Mouse (Mus musculus) midbrain, postnatal 0 days (tissue): Measurements from ENCODE around the gene Gm20518. TPM values are rescaled to one million over a fixed set of nuclear protein-coding genes. Genes with fewer than 3 reads are reported as not detected.

ENCODE experiments used
- ATAC-seq: fragments of 200-750 bp; cut with Nextera tagmentation; 2 replicates; pipeline ENCODE4 v1.8.0; 2017; ENCODE audit warnings: moderate number of reproducible peaks, mild to moderate bottlenecking, moderate TSS enrichment, moderate library complexity; ENCODE audit not compliant: low FRiP score
- DNase-seq: peaks from one replicate; pipeline ENCODE4 v3.0.0-alpha.2; 2015; ENCODE audit warnings: low spot score
- H3K27ac ChIP-seq: fragments of 300-500 bp; sonication (generic); 2 replicates; pipeline ENCODE4 v1.5.1; 2014; ENCODE audit warnings: low read depth, mild to moderate bottlenecking, low read length, mixed read lengths
- H3K27me3 ChIP-seq: fragments of 300-500 bp; sonication (generic); 2 replicates; pipeline ENCODE4 v1.6.1; 2014; ENCODE audit warnings: low read length, control low read depth, mixed read lengths; ENCODE audit not compliant: insufficient read depth
- H3K36me3 ChIP-seq: fragments of 300-500 bp; sonication (generic); 2 replicates; pipeline ENCODE4 v1.6.1; 2014; ENCODE audit warnings: low read length, control low read depth, mixed read lengths; ENCODE audit not compliant: insufficient read depth
- H3K4me1 ChIP-seq: fragments of 300-500 bp; sonication (generic); 2 replicates; pipeline ENCODE4 v1.6.1; 2014; ENCODE audit warnings: mild to moderate bottlenecking, control low read depth, antibody characterized with exemption, low read length, mixed read lengths; ENCODE audit not compliant: insufficient read depth
- H3K4me2 ChIP-seq: fragments of 300-500 bp; sonication (generic); 2 replicates; pipeline ENCODE4 v1.6.1; 2014; ENCODE audit warnings: low read depth, mild to moderate bottlenecking, low read length, mixed read lengths; ENCODE audit not compliant: poor library complexity, severe bottlenecking
- H3K4me3 ChIP-seq: fragments of 300-500 bp; sonication (generic); 2 replicates; pipeline ENCODE4 v1.5.1; 2014; ENCODE audit warnings: low read depth, mild to moderate bottlenecking, low read length, moderate library complexity
- H3K9ac ChIP-seq: fragments of 300-500 bp; sonication (generic); replicated peaks from 2 replicates; pipeline ENCODE4 v1.6.1; 2014; ENCODE audit warnings: mild to moderate bottlenecking, low read length, moderate library complexity, mixed read lengths; ENCODE audit not compliant: poor library complexity, severe bottlenecking
- H3K9me3 ChIP-seq: fragments of 300-500 bp; sonication (generic); 2 replicates; pipeline ENCODE4 v1.6.1; 2016; ENCODE audit warnings: low read length, control low read depth
- CTCF ChIP-seq: IDR thresholded peaks from 2 replicates; pipeline ENCODE4 v1.5.1; 2016; ENCODE audit warnings: antibody characterized with exemption, mild to moderate bottlenecking
- WGBS: fragments of 180-500 bp; shearing (Covaris S2); extraction: QIAGEN DNeasy Blood & Tissue Kit; methylation state at CpG from one replicate; pipeline ENCODE4 v1.1.7; 2014; 5-methylcytosine and 5-hydroxymethylcytosine counted together
- polyA plus RNA-seq: library from polyadenylated mRNA; unstranded; fragments of >200 nt; fragmentation: Nextera tagmentation; extraction: Ambion mirVana; gene quantifications from 2 replicates; pipeline ENCODE4 v1.2.1, GENCODE M21; 2015
- total RNA-seq: library from RNA; depleted of rRNA; stranded (reverse); fragments of >200 nt; gene quantifications from 2 replicates; pipeline ENCODE4 v1.2.3, GENCODE M21; 2014

Gm20518 gene
- total and polyA plus RNA-seq, 2 experiments from 2014 or later: 0.15 to 1.6 TPM

DNA sequence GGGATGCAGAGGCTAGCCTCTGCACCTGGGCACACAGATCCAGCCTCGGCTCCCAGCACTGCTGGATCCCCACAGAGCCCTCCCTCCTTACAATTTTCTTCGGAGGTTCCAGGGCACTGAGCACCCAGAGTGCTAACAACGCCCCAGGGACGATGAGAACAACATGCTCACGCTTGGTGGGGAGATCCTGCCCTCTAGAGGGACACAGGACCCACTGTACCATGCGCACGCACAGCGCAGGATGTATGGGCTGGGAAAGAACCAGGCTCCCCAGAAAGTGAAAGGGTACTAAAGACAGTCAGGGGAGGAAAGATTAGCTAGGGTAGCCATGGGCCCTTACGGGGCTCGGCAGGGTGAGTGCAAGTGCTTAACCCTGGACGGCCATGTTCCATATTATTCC is 59.7 kb downstream of the Gm20518 start:
- Histone ChIP-seq H3K4me1 (peaks cover 12% of the 10 kb centered on the region; the same call in 1 of the 2 replicates), H3K9ac (no peak overlapping the region), H3K4me2 (no peak overlapping the region), H3K36me3 (no peaks in the 10 kb centered on the region), H3K9me3 (no peaks in the 10 kb centered on the region), H3K27ac (no peak overlapping the region), H3K27me3 (peaks cover 8% of the 10 kb centered on the region; the same call in 1 of the 2 replicates), H3K4me3 (no peak overlapping the region)
- TF ChIP-seq CTCF: peak; percentile 61
- ATAC-seq (no peak), DNase-seq (peak; percentile 49)
- WGBS: 13% methylated on average over 11 of the region's 11 CpGs

DNA sequence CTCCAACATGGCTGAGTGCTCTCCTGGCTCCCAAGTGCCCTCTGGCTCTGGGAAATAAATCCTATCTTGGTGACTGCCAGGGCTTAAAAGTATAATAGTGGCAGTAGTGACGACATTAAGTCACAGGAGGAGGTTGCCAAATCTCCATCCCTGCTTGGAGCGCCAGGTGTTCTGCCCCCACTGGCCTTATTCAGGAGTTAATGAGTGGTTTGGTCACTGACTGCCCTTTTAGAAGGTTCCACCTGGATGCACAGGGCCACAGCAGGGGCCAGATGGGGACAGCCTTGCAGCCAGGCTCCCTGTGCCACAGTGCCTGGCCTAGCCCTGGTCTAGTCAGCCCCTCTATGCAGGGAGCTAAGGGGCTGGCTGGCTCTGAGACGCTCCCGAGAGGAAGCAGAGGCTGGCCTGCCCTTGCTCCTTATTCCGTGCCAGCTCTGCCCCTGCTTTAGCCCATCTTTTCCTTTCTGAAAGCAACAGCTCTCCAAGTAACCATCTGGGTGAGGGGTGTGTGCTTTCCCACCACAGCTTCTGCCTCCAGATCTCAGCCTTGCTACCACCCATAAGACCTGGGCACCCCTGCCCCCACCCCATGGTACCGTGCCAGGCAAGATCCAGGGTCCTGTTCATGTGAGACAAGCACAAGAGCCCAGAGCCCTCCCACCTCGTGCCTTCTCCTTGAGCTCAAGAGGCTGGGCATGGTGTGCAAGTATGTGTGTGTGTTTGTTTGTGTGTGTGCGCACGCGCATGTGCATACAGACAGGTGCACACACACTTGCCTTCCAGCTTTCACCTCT is 60.9 kb downstream of the Gm20518 start:
- no peak for DNase-seq
- 55% methylated on average over 10 of the region's 10 CpGs for WGBS
- no peak for TF ChIP-seq CTCF
- no peak for ATAC-seq
- H3K9ac ChIP-seq: no peak overlapping the region
- no peaks in the 10 kb centered on the region for H3K9me3 ChIP-seq
- no peak overlapping the region for H3K27ac ChIP-seq
- H3K36me3 ChIP-seq: no peaks in the 10 kb centered on the region
- peaks cover 12% of the 10 kb centered on the region; the same call in 1 of the 2 replicates for H3K4me1 ChIP-seq
- H3K27me3 ChIP-seq: peaks cover 8% of the 10 kb centered on the region; the same call in 1 of the 2 replicates
- no peak overlapping the region for H3K4me2 ChIP-seq
- no peak overlapping the region for H3K4me3 ChIP-seq

DNA sequence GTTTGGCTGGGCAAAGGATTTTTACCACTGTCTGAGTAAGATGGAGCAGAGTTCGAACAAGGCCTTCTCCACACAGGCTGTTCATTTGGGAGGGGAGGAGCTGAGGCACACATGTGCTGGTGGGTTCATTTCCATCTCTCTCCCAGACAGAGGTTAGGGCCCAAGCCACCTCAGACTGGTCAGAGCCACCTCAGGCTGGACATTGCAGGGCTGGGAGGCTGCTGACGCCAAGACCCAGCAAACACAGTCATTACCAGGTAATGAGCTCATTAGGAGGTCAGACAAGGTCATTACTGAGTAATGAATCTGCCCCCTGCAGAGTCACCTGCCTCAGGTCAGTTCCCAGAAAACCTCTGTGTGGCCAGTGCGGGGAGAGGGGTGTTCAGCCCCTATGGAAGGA is 62.6 kb downstream of the Gm20518 start:
- 73% methylated on average over 3 of the region's 3 CpGs for WGBS

DNA sequence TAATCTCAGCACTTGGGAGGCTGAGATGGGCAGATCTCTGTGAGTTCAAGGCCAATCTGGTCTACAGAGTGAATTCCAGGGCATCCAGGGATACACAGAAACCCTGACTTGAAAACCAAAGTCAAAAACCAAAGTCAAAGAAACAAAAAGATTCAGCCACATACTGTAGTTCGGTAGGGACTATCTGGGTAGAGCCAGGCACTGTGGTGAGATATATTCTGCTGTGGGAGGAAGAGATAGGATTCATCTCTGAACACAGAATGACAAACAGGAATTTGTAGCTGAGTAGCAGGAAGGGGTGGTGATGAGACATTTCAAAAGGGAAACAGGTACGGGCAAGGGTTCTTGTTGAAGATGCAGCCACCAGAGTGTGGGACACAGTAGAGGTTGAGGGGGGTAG is 63.2 kb downstream of the Gm20518 start:
- DNase-seq (no peak), ATAC-seq (no peak)
- H3K36me3 ChIP-seq: no peaks in the 10 kb centered on the region
- 89% methylated on average over 2 of the region's 2 CpGs for WGBS
- no peak overlapping the region for H3K9ac ChIP-seq
- H3K4me2 ChIP-seq: no peak overlapping the region
- H3K9me3 ChIP-seq: no peaks in the 10 kb centered on the region
- peaks cover 8% of the 10 kb centered on the region; the same call in 1 of the 2 replicates for H3K27me3 ChIP-seq
- no peak overlapping the region for H3K27ac ChIP-seq
- H3K4me1 ChIP-seq: peaks cover 7% of the 10 kb centered on the region; the same call in 1 of the 2 replicates
- H3K4me3 ChIP-seq: no peak overlapping the region
- no peak for TF ChIP-seq CTCF

More for the DNA sequence above, 62.6 kb downstream of the Gm20518 start:
- H3K27me3 ChIP-seq: peaks cover 8% of the 10 kb centered on the region; the same call in 1 of the 2 replicates
- H3K36me3 ChIP-seq: no peaks in the 10 kb centered on the region
- no peak for ATAC-seq
- no peak overlapping the region for H3K27ac ChIP-seq
- no peak overlapping the region for H3K4me3 ChIP-seq
- no peak overlapping the region for H3K9ac ChIP-seq
- H3K4me2 ChIP-seq: no peak overlapping the region
- no peak for DNase-seq
- TF ChIP-seq CTCF: no peak
- H3K9me3 ChIP-seq: no peaks in the 10 kb centered on the region
- peaks cover 7% of the 10 kb centered on the region; the same call in 1 of the 2 replicates for H3K4me1 ChIP-seq

DNA sequence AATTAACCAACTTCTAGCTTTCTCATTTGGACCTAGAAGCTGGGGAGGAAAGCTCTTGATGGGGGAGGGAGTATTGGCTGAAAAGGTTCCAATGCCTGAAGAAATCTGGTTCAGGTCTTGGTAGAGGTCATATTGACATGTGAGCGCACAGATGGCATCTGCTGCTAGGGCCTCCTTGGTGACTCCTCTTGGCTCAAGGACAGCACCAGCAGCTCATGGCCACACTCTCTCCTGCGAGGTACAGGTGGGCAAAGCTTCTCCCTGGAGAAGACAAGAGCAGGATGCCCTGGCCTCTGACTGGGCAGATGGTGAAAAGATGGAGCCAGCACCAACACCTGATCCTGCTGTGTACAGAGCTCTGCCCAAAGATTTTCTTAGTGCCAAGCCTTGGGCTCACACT is 65.0 kb downstream of the Gm20518 start:
- WGBS: 81% methylated on average over 2 of the region's 2 CpGs
- Histone ChIP-seq H3K27me3 (peaks cover 5% of the 10 kb centered on the region; the same call in 1 of the 2 replicates), H3K36me3 (no peaks in the 10 kb centered on the region), H3K27ac (no peak overlapping the region), H3K4me3 (no peak overlapping the region), H3K9ac (no peak overlapping the region), H3K4me1 (0 out of 2 replicates have a peak, but pooled peaks cover under 1% of the 10 kb centered on the region), H3K4me2 (no peak overlapping the region), H3K9me3 (no peaks in the 10 kb centered on the region)
- TF ChIP-seq CTCF: no peak
- no peak for DNase-seq
- ATAC-seq: no peak

DNA sequence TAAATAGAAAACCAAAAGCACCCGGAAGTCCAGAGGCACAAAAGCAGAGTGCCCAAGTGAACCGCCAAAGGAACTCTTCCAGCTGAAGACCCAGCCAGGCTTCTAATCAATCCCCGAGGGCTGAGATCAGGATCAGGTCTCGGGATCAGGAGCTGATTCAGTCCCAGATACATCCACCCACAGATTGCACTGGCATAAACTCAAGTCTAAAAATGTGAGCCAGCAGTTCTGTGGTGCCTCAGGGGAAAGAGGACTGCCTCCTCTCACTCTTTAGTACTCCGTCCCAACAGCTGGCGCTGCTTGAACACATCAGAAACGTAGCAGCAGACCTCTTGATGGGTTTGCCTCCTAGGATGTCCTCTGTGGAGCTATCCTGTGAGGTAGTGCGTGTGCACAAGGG is 74.9 kb downstream of the Gm20518 start:
- Histone ChIP-seq H3K27ac (peak overlapping the region; percentile 67), H3K9ac (no peak overlapping the region), H3K27me3 (no peaks in the 10 kb centered on the region)

More for the DNA sequence above, 74.9 kb downstream of the Gm20518 start:
- no peaks in the 10 kb centered on the region for H3K36me3 ChIP-seq
- H3K4me1 ChIP-seq: peaks cover 8% of the 10 kb centered on the region; the same call in 1 of the 2 replicates
- no peaks in the 10 kb centered on the region for H3K9me3 ChIP-seq
- ATAC-seq: no peak
- TF ChIP-seq CTCF: no peak
- no peak for DNase-seq
- 78% methylated on average over 8 of the region's 8 CpGs for WGBS
- H3K4me3 ChIP-seq: no peak overlapping the region
- H3K4me2 ChIP-seq: no peak overlapping the region
